ENCODE assay signal across 23 mouse cellular contexts in genomic region chr9:70245040-70245439, GRCm38 (mm10).
"Had no signal": no experiment of that assay in that cellular context is flagged by ENCODE, and none has a peak within 500 bp of the region (broad histone marks: within the 10 kb centered on the region; RNA-seq: fewer than 3 reads in every experiment).

No protein-coding gene starts in this region.

- ATAC-seq: midbrain, embryonic 13.5 days had no signal

- H3K4me3 ChIP-seq: kidney, embryonic 15.5 days; limb, embryonic 12.5 days; limb, embryonic 15.5 days; lung, embryonic 15.5 days; megakaryocyte, embryonic 14.5 days; midbrain, embryonic 10.5 days; midbrain, embryonic 13.5 days; neural tube, embryonic 12.5 days; neural tube, embryonic 15.5 days had no signal

- H3K4me1 ChIP-seq: midbrain, embryonic 13.5 days had no signal

- H3K9ac ChIP-seq: kidney, embryonic 15.5 days; limb, embryonic 12.5 days; limb, embryonic 15.5 days; liver, embryonic 14.5 days; lung, embryonic 15.5 days; midbrain, embryonic 13.5 days; neural tube, embryonic 12.5 days; neural tube, embryonic 15.5 days had no signal

- H3K4me2 ChIP-seq: kidney, embryonic 15.5 days; limb, embryonic 12.5 days; limb, embryonic 15.5 days; lung, embryonic 15.5 days; midbrain, embryonic 13.5 days; neural tube, embryonic 12.5 days; neural tube, embryonic 15.5 days had no signal

- H3K27ac ChIP-seq: kidney, embryonic 15.5 days; limb, embryonic 12.5 days; limb, embryonic 15.5 days; liver, embryonic 14.5 days; lung, embryonic 15.5 days; midbrain, embryonic 10.5 days; midbrain, embryonic 13.5 days; neural tube, embryonic 12.5 days; neural tube, embryonic 15.5 days had no signal

- H3K36me3 ChIP-seq: kidney, embryonic 15.5 days; limb, embryonic 12.5 days; limb, embryonic 15.5 days; lung, embryonic 15.5 days; midbrain, embryonic 10.5 days; midbrain, embryonic 13.5 days; neural tube, embryonic 12.5 days; neural tube, embryonic 15.5 days had no signal

- DNase-seq: kidney, adult 8-10 months; kidney, postnatal 10 days; kidney, postnatal 36 days; left cerebral cortex, postnatal 4 days; lung, adult 18-20 months; lung, postnatal 10 days; lung, postnatal 36 days; right cerebral cortex, adult 18-20 months; right cerebral cortex, postnatal 14 days; right cerebral cortex, postnatal 4 days; thymus, adult 2 months; thymus, postnatal 14 days; thymus, postnatal 4 days had no signal

- H3K9me3 ChIP-seq: kidney, embryonic 15.5 days; limb, embryonic 12.5 days; limb, embryonic 15.5 days; lung, embryonic 15.5 days; megakaryocyte, embryonic 14.5 days; midbrain, embryonic 10.5 days; midbrain, embryonic 13.5 days; neural tube, embryonic 12.5 days; neural tube, embryonic 15.5 days had no signal

- H3K27me3 ChIP-seq: kidney, embryonic 15.5 days; limb, embryonic 12.5 days; limb, embryonic 15.5 days; lung, embryonic 15.5 days; megakaryocyte, embryonic 14.5 days; midbrain, embryonic 13.5 days; neural tube, embryonic 12.5 days; neural tube, embryonic 15.5 days had no signal
